Mouse (Mus musculus) embryonic fibroblast, embryonic 13.5 days (primary cell): ENCODE data around the gene Cdk6.

Experiments
- CTCF ChIP-seq: IDR thresholded peaks from 2 replicates; pipeline ENCODE4 v1.5.1; 2011; ENCODE audit warnings: mild to moderate bottlenecking, control low read depth, low read length, moderate library complexity, borderline replicate concordance; ENCODE audit not compliant: insufficient read depth
- POLR2A ChIP-seq: IDR thresholded peaks from 2 replicates; pipeline ENCODE4 v1.6.1; 2011; ENCODE audit warnings: low read depth, mild to moderate bottlenecking, control low read depth, low read length, moderate library complexity

GRCm38 (mm10) chr5:3574825-3575224 lies 233.5 kb downstream of the Cdk6 start:
- TF ChIP-seq POLR2A (no peak), CTCF (no peak)
